Mouse (Mus musculus) heart, adult 2 months (tissue): ENCODE data around the gene Sfta2.

Source experiments
- CTCF ChIP-seq: fragments of 200-600 bp; IDR thresholded peaks from 2 replicates; pipeline ENCODE4 v1.8.1; 2022; ENCODE audit warnings: antibody characterized with exemption, mild to moderate bottlenecking, moderate library complexity
- POLR2A ChIP-seq: fragments of 200-500 bp; IDR thresholded peaks from 2 replicates; pipeline ENCODE4 v1.6.1; 2011; ENCODE audit warnings: mild to moderate bottlenecking, low read depth, low read length, control low read depth; ENCODE audit not compliant: insufficient read depth

- no peak for TF ChIP-seq POLR2A
- TF ChIP-seq CTCF: no peak
These were observed 48.1 kb downstream of the Sfta2 start for GRCm38 (mm10) chr17:35649429-35649828.
